Mouse (Mus musculus) WW6 (cell line): ENCODE measurements around the gene Gpr183.

Source experiments
- DNase-seq: peaks from one replicate; pipeline ENCODE4 v3.0.0-alpha.2; 2013; ENCODE audit warnings: low read depth, low spot score

The Gpr183 gene

DNA sequence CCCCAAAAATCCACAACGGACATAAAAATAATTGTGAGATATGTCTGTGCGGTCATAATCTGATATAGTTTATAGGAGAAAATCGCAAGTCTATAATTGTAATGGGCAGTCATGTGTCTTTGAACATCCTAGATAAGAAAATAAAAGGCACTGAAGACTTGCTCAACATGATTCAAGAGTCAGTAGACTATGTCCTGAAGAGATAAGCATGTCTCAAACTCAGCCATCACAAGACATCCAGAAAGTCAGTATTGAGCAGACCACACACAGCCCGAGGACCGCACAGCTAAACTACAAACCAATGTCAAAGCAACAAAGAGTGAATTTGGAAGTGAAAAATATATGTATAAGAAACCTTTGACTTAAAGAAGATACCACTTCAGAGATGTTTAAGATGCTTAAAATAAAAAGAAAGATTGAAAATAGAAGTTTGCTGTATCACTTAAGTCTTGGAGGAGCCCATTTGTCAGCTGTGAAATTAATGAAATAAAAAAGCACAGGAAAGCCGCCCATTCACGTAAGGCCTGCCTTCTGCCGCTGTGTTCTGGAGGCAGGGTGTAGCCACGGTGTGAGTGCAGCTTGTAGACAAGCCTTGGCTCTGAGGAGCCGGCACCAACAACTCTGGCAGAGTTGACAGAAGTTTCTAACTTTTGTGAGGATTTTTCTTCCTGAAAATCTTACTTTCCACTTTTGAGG is 7.7 kb downstream of the Gpr183 start:
- no peak for DNase-seq

DNA sequence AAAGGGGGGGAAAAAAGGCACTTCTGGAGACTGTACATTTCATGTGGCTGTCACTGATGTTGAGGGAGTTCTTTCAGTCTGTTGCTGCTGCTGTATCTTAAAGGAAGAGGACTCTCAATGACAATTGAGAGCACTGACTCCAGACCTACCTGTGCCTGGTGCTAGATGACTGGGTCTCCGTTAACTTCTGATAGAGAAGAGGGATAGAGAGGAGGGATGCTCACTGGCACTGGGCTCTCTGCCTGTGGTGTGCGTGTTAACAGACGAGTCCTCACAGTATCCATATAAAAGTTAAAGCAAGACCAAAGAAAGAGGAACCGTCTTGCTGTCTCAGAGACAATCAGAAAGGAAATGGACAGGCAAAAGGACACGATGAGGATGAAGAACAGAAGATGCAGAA is 8.7 kb downstream of the Gpr183 start:
- no peak for DNase-seq

DNA sequence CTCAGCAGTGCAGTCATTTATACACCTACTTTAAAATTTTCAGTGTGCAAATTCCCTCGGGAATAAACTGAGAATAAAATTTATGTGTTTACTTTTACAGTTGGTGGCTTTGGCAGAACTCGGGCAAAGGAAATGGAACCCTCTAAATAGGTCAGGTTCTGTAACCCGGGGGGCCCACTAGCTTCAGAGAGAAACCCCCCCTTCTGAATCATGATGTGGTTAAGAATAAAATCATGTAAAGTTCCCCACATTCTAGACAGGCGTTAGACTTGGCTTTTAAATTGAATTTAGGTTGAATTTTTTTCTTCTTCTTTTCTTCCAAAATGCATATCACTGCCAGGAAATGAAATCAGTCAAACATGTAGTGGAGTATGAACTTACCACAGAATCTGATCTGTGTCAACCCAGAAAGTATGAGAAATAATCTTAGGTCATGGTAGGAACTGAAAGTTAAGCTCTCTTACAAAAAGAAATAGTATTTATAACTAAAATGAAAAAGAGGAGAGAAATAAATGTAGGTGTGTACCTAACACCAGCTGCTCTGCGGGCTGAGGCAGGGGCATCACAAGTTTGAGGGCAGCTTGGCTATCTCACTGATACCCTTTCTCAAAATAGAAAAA is 9.7 kb downstream of the Gpr183 start:
- no peak for DNase-seq

DNA sequence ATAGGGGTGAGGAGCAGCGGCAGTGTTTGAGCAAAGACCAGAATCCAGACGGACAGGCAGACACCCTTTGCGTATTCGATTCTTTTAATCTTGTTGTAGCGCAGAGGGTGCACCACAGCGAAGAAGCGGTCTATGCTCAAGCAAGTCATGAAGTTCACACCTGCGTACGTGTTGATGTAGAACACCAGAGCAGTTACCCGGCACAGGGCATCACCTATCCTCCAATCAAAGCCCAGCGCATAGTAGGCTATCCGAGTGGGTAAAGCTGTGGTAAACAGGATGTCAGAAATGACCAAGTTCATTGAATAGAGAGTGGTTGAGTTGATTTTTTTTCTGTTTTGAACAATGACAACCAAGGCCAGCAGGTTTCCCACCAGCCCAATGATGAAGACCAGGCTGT is 10.4 kb downstream of the Gpr183 start:
- no peak for DNase-seq

DNA sequence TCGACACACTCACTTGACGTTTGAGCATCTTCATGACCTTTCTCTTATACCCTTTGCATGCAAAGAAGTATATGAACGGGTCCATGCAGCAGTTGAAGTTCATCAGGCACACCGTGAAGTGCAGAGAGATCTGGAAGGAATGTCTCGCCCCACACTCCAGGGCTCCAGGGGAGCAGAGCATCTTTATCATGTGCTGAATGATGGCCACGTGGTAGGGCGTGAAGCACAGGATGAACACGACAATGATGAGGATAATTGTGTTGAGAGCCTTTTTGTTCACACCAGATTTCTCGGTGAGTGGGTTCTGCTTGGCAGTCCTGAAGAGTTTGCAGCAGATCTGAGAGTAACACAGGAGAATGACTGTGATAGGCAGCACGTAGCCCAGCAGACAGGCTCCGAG is 10.9 kb downstream of the Gpr183 start:
- DNase-seq = no peak

DNA sequence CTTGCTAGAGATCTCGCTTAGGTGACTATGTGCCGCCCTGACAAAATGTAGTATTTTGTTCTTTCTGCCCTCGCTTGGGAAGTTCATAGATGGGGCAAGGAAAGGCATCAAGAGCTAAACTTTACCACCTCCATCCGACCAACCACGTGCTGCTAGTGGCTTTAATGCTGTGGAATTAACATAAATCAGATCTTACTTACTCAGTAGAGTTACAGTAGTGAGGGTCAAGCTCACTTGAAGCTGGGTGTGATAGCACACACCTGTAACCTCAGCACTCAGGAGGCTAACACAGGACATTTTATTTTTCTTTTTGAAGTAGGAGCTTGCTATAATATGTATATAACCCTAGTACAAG is 13.0 kb downstream of the Gpr183 start:
- no peak for DNase-seq

DNA sequence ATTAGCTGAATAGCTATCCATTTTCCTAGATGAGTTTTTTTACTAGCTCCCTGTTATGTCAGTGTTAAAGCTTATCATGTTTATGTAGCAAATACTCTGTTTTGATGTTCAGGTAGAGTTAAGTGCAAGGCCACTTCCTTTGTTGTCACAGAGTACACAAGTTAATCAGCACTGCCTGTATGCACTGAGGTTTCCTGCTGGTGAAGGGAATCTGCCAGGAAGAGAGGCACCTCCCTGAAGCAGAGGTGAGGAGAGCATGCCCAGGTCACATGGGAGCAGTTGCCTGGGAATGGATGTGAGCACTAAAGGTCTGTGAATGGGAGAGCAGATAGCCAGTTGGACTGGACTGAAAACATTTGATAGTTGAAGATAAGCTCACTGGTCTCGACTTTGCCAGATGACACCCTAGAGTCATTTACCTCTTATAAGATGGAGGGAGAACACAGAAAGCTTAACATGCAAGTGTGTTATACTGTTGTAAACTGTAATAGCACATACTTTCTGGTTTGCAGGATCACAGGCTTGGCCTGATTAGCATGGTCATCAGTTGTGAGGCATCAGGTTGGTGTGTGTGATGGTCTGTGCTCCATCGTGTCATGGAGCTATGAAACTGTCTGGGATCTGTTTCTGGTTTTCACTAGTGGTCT is 13.5 kb downstream of the Gpr183 start:
- no peak for DNase-seq

DNA sequence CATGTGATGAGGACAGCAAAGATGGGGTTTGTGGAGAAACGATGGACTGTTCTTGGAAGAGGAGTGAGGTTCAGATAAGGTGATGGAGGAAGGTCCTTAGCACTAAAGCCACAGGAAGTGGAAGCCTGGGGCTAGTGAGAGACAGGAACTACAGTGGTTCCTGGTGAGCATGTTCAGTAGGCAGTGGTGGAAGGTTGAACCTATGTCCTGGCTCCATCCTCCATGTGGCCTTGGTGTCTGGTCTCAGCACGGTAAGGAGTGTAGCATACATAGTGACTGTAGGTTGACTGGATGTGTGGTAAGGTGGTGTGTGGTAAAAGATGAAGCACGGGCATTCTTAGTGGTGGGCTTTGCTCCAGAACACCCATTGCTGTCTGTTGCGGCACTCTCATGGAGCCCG is 15.1 kb downstream of the Gpr183 start:
- no peak for DNase-seq

DNA sequence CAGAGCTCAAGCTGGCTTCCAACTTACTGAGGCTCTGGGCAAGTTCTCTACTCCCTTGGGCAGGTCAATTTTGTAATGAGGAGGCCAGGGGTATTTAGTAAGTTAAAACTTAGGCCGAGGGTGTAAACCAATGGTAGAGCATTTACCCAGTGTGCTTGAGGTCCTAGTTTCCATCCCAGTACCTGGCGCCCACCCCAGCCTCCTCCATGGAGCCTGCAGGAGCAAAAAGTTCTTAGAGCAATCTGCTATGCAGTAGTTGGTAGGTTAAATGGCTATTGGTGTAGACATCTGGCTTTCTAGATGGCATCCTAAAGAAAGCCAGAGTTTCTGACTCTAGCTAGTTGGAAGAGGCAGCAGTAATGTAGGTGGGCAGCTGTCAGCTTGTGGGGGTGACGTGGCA is 15.6 kb downstream of the Gpr183 start:
- DNase-seq = no peak

DNA sequence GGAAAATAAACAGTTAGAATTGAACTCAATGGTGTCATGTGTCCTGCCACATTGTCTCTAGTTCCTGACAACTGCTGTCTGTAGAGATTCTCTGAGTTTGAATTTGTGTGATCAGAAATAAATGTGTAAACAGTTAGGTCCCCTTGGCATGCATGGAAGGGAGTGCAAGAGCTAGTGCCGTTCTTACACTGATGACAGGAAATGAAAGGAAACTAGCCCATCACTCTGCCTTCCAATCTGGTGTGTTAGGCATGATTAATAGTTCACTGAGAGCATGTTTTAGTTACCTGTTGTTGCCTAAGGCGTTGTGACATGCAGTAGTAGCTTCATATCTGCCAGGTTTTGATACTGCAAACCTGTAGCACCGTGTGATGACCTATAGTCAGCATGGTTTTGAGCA is 17.0 kb downstream of the Gpr183 start:
- DNase-seq = no peak

DNA sequence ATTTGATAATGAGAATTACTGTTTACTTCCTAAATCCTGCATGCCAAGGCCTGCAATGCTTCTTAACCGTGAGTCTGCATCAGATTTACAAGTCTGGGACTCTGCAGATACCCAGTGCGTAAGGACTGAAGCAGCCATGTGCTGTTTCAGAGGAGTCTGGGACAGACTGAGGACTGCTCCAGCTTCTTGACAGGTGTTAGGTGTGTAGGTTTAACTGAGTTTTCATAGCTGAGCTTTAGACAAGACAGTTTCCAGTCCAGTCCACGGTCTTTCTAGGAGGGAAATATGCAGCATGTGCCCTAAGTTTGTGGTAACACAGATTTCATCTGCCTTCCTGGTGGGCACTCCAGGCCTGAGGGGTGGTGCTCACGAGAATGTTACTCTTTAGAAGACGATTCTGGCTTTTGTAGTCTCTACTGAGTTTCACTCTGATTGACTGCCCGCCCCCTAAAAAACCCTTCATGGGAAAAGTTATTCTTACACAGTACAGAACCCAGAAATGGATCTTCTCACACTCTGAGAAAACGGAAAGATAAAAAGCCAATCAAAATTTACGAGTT is 17.7 kb downstream of the Gpr183 start:
- no peak for DNase-seq

DNA sequence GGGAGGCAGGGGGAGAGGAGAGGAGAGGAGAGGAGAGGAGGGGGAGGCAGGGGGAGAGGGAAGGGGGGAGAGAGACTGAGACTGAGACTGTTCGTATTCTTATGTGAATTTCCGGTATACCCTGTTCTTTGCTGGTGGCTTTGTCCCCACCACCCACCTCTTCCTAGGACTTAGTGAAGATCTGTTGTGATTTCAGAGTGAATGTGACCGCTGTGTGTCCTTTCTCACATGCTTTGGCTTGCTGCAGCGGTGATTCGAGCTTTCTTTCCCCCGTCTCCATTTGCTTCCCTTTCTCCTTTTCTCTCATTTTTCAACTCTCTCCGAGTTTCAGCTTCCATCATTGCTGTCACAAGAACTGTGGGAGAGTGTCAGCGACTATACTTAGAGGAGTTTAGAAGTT is 18.3 kb downstream of the Gpr183 start:
- DNase-seq = no peak

DNA sequence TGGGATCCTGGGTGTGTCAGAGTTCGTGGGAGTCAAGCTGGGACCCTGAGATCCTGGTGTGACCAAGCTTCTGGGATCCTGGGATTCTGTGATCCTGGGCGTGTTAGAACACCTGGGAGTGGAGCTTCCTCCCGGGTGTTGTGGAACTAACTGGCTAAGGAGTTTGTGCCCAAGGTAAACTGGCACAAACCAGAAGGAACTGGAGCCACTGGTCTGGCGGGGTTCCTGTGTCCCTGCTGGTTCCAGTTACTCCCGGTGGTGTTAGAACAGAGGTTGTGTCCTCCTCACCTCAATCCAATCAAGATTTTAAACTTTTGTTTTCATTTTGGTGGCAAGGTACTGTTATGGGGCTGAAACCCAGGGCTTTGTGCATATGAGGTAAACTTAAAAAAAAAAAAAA is 18.9 kb downstream of the Gpr183 start:
- no peak for DNase-seq

DNA sequence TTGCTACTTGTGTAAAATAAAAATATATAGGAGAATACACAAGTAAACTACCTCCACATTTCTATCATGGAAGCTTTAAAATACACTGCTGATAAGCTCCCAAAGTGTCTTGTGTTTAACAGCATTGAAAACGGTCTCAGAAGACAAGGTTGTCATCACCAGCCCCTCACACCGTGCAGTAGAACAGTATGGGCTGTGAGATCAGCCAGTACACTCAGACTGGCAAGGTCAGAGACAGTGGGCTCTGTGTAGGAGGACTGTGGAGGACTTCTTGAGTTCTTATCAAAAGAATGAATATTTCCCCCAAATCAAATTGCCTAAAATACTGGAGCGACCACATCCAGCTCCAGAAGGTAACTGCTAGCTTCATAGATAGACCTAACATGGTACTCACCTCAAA is 25.4 kb downstream of the Gpr183 start:
- no peak for DNase-seq

DNA sequence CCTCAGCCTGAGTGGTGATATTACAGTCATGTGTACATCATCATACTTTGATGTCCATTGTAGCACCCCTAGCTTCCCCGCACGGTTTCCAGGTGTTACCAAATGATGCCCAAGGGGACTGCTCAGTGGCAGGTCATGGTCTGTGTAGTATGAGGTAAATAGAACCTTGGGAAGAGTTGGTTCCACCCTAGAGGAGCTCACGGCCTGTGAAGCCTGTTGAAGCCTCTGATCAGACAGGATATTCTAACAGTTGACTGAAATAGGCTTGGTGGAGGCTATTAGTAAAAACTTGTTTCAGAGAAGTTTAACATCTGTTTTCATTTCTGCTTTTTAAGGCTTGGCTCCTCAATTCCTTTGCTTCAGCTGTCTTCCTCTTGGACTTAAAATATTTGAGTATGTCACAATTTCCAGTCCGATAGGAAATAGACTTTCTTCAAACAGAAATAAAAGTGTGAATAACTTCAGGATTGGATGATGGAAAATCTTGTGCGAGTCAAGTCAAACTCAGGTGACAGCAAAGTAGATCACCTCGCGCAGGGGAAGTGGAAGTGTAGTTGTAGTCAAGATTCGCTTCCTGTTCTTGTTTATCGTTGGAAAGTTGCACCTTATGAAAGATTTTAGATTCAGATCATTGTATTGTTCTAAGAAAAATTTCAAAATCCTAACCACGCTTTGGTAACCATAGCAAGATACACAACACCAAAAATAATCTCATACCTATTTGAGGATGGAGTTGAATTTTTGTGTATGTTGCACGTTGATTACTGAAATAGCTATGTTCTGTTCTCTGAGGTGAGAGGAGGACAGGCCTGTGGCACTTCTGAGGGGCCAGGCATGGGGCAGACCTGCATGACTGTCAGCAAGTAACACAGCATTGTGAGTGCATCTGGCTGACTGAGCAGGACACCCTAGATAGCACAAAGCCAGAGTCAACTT is 26.5 kb downstream of the Gpr183 start:
- no peak for DNase-seq

DNA sequence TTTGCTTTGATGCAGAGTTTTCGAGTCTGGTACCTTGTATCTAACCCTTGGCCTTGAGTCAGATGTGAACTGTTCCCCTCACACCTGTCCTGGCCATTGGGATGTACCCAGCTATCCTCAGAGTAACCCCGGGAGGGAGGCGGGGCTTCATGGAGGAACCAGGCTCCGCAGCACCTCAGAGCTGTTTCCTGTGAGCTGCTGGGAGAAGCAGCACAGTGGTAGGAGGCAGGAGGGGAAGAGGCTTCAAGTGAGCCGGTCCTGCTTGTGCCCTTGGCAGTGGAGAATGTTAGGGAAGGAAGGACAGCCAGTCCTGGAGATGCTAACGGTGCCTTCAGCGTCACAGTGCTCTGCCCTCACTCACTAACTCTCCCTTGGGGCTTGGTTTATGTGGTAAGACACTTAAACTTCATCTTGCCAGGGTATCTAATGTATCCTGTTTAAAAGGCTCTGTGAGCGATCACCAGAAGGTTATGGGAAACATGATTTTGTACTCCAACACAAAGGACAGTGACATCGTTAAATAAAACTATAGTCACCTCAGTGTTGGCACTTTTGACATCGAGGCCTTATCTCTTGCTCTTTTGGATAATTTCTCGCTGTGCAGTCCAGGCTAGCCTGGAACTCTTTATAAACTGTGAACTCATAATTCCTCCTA is 27.3 kb downstream of the Gpr183 start:
- no peak for DNase-seq

DNA sequence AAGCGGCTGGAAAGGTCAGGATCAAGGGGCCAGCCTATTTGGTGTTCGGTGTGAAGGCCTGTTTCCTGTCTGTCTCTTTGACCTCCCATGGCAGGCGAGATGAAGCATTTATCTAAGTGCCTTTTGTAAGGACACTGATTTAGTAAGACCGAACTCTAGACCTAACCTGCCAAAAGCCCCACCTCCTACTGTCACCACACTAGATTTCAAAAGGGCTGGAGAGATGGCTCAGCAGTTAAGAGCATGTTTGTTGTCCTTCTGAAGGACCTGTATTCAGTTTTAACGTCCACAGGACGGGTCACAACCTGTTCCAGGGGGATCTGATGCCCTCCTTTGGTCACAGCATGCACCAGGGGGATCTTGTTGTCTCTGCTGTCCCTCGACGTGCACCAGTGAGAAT is 28.1 kb downstream of the Gpr183 start:
- no peak for DNase-seq

DNA sequence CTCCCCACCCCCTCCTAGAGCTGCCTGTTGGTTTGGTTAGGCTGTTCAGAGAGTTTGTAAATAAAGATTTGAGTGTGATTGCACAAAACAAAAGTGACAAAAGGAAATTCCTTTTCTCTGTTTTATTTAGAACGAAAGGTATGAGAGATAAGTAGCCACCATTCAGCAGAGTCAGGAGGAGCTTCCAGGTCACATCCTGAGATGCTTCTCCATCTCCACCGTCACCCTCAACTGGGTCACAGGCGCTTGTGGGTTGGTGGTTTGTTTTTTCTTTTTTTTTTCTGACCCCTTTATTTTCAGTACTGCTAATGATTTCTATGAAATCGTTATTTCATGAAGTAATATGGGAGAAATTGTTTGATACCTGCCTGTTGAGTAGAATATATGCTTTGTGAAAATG is 28.6 kb downstream of the Gpr183 start:
- no peak for DNase-seq

DNA sequence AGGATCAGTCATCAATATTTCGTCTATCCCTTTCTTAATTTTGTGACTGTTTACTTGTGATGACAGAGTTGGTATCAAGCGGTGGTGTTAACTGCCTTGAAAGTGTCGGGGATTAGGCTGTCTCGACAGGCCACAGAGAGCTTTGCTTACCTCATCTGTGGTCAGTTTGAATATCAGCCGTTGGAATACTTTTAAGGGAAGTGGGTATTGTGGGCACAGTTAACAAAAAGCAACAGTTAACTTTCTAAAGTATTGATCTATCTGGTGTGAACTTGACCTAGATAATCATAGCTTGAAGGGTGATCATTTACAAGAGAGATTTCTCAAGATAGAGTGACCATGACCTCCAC is 30.4 kb downstream of the Gpr183 start:
- no peak for DNase-seq

DNA sequence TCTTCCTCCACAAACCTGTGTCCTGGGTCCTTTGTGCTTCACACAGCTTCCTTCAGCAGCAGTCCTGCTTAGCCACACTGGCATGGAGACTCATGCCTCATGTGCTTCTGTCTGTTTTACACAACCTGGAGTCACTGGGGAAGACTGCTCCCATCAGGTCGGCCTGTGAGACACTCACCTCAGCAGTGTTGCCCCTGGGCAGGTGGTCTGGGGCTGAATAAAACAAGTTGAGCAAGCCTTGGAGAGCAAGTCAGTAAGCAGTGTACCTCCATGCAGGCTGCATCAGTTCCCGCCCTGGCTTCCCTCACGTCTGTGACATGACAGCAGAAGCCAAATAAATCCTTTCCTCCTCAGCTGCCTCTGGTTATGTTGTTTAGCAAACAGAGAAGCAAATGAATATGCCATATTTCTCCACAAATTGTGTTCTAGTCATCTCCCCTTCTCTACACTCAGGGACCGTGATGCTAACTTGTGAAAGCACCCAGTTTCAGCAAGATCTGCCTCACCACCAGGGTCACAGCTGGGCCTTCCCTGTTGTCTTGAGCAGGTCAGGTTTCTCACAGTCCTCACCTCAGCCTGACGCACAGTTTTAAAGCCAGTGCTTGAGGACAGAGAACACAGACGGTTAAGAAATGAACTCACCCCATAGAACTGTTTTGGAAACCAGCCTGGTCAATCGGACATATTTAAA is 30.9 kb downstream of the Gpr183 start:
- no peak for DNase-seq

DNA sequence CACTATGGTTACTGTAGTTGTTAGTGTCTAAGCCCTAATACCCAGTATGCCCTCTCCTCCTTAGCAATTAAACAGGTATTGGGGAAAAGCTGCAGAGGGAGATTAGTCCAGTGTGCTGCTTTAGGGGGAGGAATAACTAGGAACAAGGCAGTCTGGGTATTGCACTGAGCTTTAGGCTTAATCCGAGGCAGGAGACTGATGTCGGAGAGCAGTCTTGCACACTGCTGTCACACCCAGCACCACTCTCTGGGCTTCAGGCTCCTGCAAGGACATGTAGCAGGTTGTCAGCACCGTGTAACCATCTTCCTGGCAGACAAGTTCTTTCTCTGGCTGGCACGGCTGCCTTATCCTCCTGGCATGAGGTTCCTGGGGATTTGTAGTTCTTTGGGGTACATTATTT is 32.8 kb downstream of the Gpr183 start:
- DNase-seq = no peak
